Mouse (Mus musculus): ENCODE measurements around the gene Usp16. TPM values are rescaled to one million over a fixed set of nuclear protein-coding genes. Genes with fewer than 3 reads are reported as not detected.

Gene Usp16
- 45.9 and 51.3 TPM in 2 replicates for polyA plus RNA-seq (2015; fragmentation: Nextera tagmentation; extraction: Ambion mirVana)

GRCm38 (mm10) chr16:87454419-87455179 is at the start of gene Usp16:
Gene Usp16 (plus strand): TSS chr16:87454703.
- WGBS = 7% methylated on average over 45 of the region's 45 CpGs
- ATAC-seq (ENCODE audit: low FRiP score, low TSS enrichment) = peak; percentile 97

GRCm38 (mm10) chr16:87405001-87405400 is 49.5 kb upstream of the Usp16 start:
- 92% methylated on average over 3 of the region's 3 CpGs for WGBS

More at GRCm38 (mm10) chr16:87454419-87455179, at the start of gene Usp16:
- Histone ChIP-seq H3K4me3 (ENCODE audit: low read length) (peak within 1 kb of the TSS; percentile 97), H3K9me3 (ENCODE audit: low read length) (no peaks in the 10 kb centered on the region), H3K4me1 (ENCODE audit: insufficient read depth, low read length) (peaks cover 15% of the 10 kb centered on the region; the same call in 1 of the 2 replicates), H3K36me3 (ENCODE audit: insufficient read depth, low read length) (peaks cover 6% of the 10 kb centered on the region; the same call in 1 of the 2 replicates), H3K27me3 (ENCODE audit: insufficient read depth, low read length) (no peaks in the 10 kb centered on the region), H3K9ac (replicated peaks; ENCODE audit: low read length) (peak within 1 kb of the TSS; percentile 95), H3K27ac (ENCODE audit: low read length) (peak within 1 kb of the TSS; percentile 82), H3K4me2 (replicated peaks; ENCODE audit: low read depth, low read length) (peak within 1 kb of the TSS; percentile 80)

GRCm38 (mm10) chr16:87420662-87421061 is 33.8 kb upstream of the Usp16 start:
- ATAC-seq (ENCODE audit: low FRiP score, low TSS enrichment) = no peak
- H3K4me1 ChIP-seq (ENCODE audit: insufficient read depth, low read length) = no peaks in the 10 kb centered on the region
- H3K9me3 ChIP-seq (ENCODE audit: low read length) = peaks cover 10% of the 10 kb centered on the region
- no peak overlapping the region for H3K27ac ChIP-seq (ENCODE audit: low read length)
- no peak overlapping the region for H3K9ac ChIP-seq (replicated peaks; ENCODE audit: low read length)
- no peak overlapping the region for H3K4me3 ChIP-seq (ENCODE audit: low read length)
- no peak overlapping the region for H3K4me2 ChIP-seq (replicated peaks; ENCODE audit: low read depth, low read length)
- no peaks in the 10 kb centered on the region for H3K27me3 ChIP-seq (ENCODE audit: insufficient read depth, low read length)
- H3K36me3 ChIP-seq (ENCODE audit: insufficient read depth, low read length) = peaks cover 91% of the 10 kb centered on the region
- WGBS = 94% methylated on average over 8 of the region's 8 CpGs

More at GRCm38 (mm10) chr16:87405001-87405400, 49.5 kb upstream of the Usp16 start:
- no peaks in the 10 kb centered on the region for H3K27me3 ChIP-seq (ENCODE audit: insufficient read depth, low read length)
- peaks cover 68% of the 10 kb centered on the region for H3K36me3 ChIP-seq (ENCODE audit: insufficient read depth, low read length)
- H3K4me2 ChIP-seq (replicated peaks; ENCODE audit: low read depth, low read length) = no peak overlapping the region
- no peaks in the 10 kb centered on the region for H3K4me1 ChIP-seq (ENCODE audit: insufficient read depth, low read length)
- no peak overlapping the region for H3K9ac ChIP-seq (replicated peaks; ENCODE audit: low read length)
- H3K9me3 ChIP-seq (ENCODE audit: low read length) = no peaks in the 10 kb centered on the region
- no peak overlapping the region for H3K4me3 ChIP-seq (ENCODE audit: low read length)
- no peak for ATAC-seq (ENCODE audit: low FRiP score, low TSS enrichment)
- H3K27ac ChIP-seq (ENCODE audit: low read length) = no peak overlapping the region

- 93% methylated on average over 8 of the region's 8 CpGs for WGBS
- no peak overlapping the region for H3K4me3 ChIP-seq (ENCODE audit: low read length)
These were observed 27.0 kb upstream of the Usp16 start for GRCm38 (mm10) chr16:87427516-87427915.

GRCm38 (mm10) chr16:87432033-87432814 is 22.3 kb upstream of the Usp16 start, which contains the start of gene Ltn1:
Gene Ltn1 (minus strand): TSS chr16:87432612.
- Histone ChIP-seq H3K9me3 (ENCODE audit: low read length) (no peaks in the 10 kb centered on the region), H3K27ac (ENCODE audit: low read length) (peak within 1 kb of the TSS; percentile 63; the same call in 1 of the 2 replicates), H3K4me3 (ENCODE audit: low read length) (peak within 1 kb of the TSS; percentile 98), H3K36me3 (ENCODE audit: insufficient read depth, low read length) (0 out of 2 replicates have a peak, but pooled peaks cover 5% of the 10 kb centered on the region), H3K9ac (replicated peaks; ENCODE audit: low read length) (peak within 1 kb of the TSS; percentile 94), H3K4me2 (replicated peaks; ENCODE audit: low read depth, low read length) (peak within 1 kb of the TSS; percentile 77), H3K27me3 (ENCODE audit: insufficient read depth, low read length) (no peaks in the 10 kb centered on the region), H3K4me1 (ENCODE audit: insufficient read depth, low read length) (0 out of 2 replicates have a peak, but pooled peaks cover 5% of the 10 kb centered on the region)
- under 1% methylated on average over 55 of the region's 56 CpGs for WGBS
- ATAC-seq (ENCODE audit: low FRiP score, low TSS enrichment) = peak; percentile 99

More at GRCm38 (mm10) chr16:87427516-87427915, 27.0 kb upstream of the Usp16 start:
- H3K9me3 ChIP-seq (ENCODE audit: low read length) = no peaks in the 10 kb centered on the region
- H3K36me3 ChIP-seq (ENCODE audit: insufficient read depth, low read length) = peaks cover 36% of the 10 kb centered on the region
- no peak overlapping the region for H3K27ac ChIP-seq (ENCODE audit: low read length)
- ATAC-seq (ENCODE audit: low FRiP score, low TSS enrichment) = no peak
- H3K27me3 ChIP-seq (ENCODE audit: insufficient read depth, low read length) = no peaks in the 10 kb centered on the region
- H3K4me2 ChIP-seq (replicated peaks; ENCODE audit: low read depth, low read length) = no peak overlapping the region
- H3K9ac ChIP-seq (replicated peaks; ENCODE audit: low read length) = no peak overlapping the region
- 0 out of 2 replicates have a peak, but pooled peaks cover 5% of the 10 kb centered on the region for H3K4me1 ChIP-seq (ENCODE audit: insufficient read depth, low read length)

GRCm38 (mm10) chr16:87434266-87434665 is 20.2 kb upstream of the Usp16 start:
- Histone ChIP-seq H3K9ac (replicated peaks; ENCODE audit: low read length) (no peak overlapping the region), H3K4me3 (ENCODE audit: low read length) (no peak overlapping the region), H3K4me2 (replicated peaks; ENCODE audit: low read depth, low read length) (no peak overlapping the region), H3K4me1 (ENCODE audit: insufficient read depth, low read length) (0 out of 2 replicates have a peak, but pooled peaks cover 5% of the 10 kb centered on the region), H3K27me3 (ENCODE audit: insufficient read depth, low read length) (no peaks in the 10 kb centered on the region), H3K9me3 (ENCODE audit: low read length) (no peaks in the 10 kb centered on the region), H3K36me3 (ENCODE audit: insufficient read depth, low read length) (0 out of 2 replicates have a peak, but pooled peaks cover 5% of the 10 kb centered on the region), H3K27ac (ENCODE audit: low read length) (no peak overlapping the region)
- ATAC-seq (ENCODE audit: low FRiP score, low TSS enrichment) = no peak
- WGBS = 89% methylated on average over 7 of the region's 7 CpGs

- no peak overlapping the region for H3K27ac ChIP-seq (ENCODE audit: low read length)
- H3K27me3 ChIP-seq (ENCODE audit: insufficient read depth, low read length) = no peaks in the 10 kb centered on the region
- 76% methylated on average over 6 of the region's 6 CpGs for WGBS
- H3K4me3 ChIP-seq (ENCODE audit: low read length) = no peak overlapping the region
- no peak overlapping the region for H3K9ac ChIP-seq (replicated peaks; ENCODE audit: low read length)
- H3K4me2 ChIP-seq (replicated peaks; ENCODE audit: low read depth, low read length) = no peak overlapping the region
- H3K36me3 ChIP-seq (ENCODE audit: insufficient read depth, low read length) = 0 out of 2 replicates have a peak, but pooled peaks cover 5% of the 10 kb centered on the region
- ATAC-seq (ENCODE audit: low FRiP score, low TSS enrichment) = no peak
- H3K4me1 ChIP-seq (ENCODE audit: insufficient read depth, low read length) = 0 out of 2 replicates have a peak, but pooled peaks cover 8% of the 10 kb centered on the region
- no peaks in the 10 kb centered on the region for H3K9me3 ChIP-seq (ENCODE audit: low read length)
These were observed 19.6 kb upstream of the Usp16 start for GRCm38 (mm10) chr16:87434946-87435345.

GRCm38 (mm10) chr16:87435411-87436205 is 18.9 kb upstream of the Usp16 start:
- WGBS = 82% methylated on average over 13 of the region's 13 CpGs
- Histone ChIP-seq H3K27me3 (ENCODE audit: insufficient read depth, low read length) (no peaks in the 10 kb centered on the region), H3K4me3 (ENCODE audit: low read length) (no peak overlapping the region), H3K27ac (ENCODE audit: low read length) (no peak overlapping the region), H3K4me2 (replicated peaks; ENCODE audit: low read depth, low read length) (no peak overlapping the region), H3K9me3 (ENCODE audit: low read length) (no peaks in the 10 kb centered on the region), H3K36me3 (ENCODE audit: insufficient read depth, low read length) (0 out of 2 replicates have a peak, but pooled peaks cover 5% of the 10 kb centered on the region), H3K9ac (replicated peaks; ENCODE audit: low read length) (no peak overlapping the region), H3K4me1 (ENCODE audit: insufficient read depth, low read length) (0 out of 2 replicates have a peak, but pooled peaks cover 8% of the 10 kb centered on the region)
- no peak for ATAC-seq (ENCODE audit: low FRiP score, low TSS enrichment)

GRCm38 (mm10) chr16:87437096-87437495 is 17.4 kb upstream of the Usp16 start:
- H3K4me1 ChIP-seq (ENCODE audit: insufficient read depth, low read length) = peaks cover 12% of the 10 kb centered on the region; the same call in 1 of the 2 replicates
- WGBS = 93% methylated on average over 21 of the region's 21 CpGs
- no peak overlapping the region for H3K4me3 ChIP-seq (ENCODE audit: low read length)
- ATAC-seq (ENCODE audit: low FRiP score, low TSS enrichment) = no peak
- H3K9me3 ChIP-seq (ENCODE audit: low read length) = no peaks in the 10 kb centered on the region
- no peak overlapping the region for H3K9ac ChIP-seq (replicated peaks; ENCODE audit: low read length)
- no peak overlapping the region for H3K4me2 ChIP-seq (replicated peaks; ENCODE audit: low read depth, low read length)
- 0 out of 2 replicates have a peak, but pooled peaks cover 5% of the 10 kb centered on the region for H3K36me3 ChIP-seq (ENCODE audit: insufficient read depth, low read length)
- H3K27ac ChIP-seq (ENCODE audit: low read length) = no peak overlapping the region
- H3K27me3 ChIP-seq (ENCODE audit: insufficient read depth, low read length) = no peaks in the 10 kb centered on the region

Measured in kidney, embryonic 16.5 days (tissue).